Mouse (Mus musculus) heart, embryonic 15.5 days (tissue): ENCODE measurements around the gene Hist2h2aa2. TPM values are rescaled to one million over a fixed set of nuclear protein-coding genes. Genes with fewer than 3 reads are reported as not detected.
"Not testable (repeated sequence)": the region's sequence is repeated elsewhere in the genome, so short reads cannot be mapped to it uniquely, and the experiment has no call there.

Source experiments
- ATAC-seq: fragments of 200-750 bp; cut with Nextera tagmentation; replicated peaks from 2 replicates; pipeline ENCODE4 v1.8.0; 2017; ENCODE audit warnings: low read depth, moderate TSS enrichment; ENCODE audit not compliant: insufficient number of reproducible peaks, insufficient read depth, low FRiP score
- H3K27ac ChIP-seq: fragments of 300-500 bp; sonication (generic); 2 replicates; pipeline ENCODE4 v1.5.1; 2015; ENCODE audit warnings: mild to moderate bottlenecking, inconsistent platforms
- H3K27me3 ChIP-seq: fragments of 300-500 bp; sonication (generic); 2 replicates; pipeline ENCODE4 v1.6.1; 2015; ENCODE audit warnings: inconsistent platforms
- H3K36me3 ChIP-seq: fragments of 300-500 bp; sonication (generic); 2 replicates; pipeline ENCODE4 v1.6.1; 2015; ENCODE audit warnings: mild to moderate bottlenecking, inconsistent platforms
- H3K4me1 ChIP-seq: fragments of 300-500 bp; sonication (generic); replicated peaks from 2 replicates; pipeline ENCODE4 v1.6.1; 2015; ENCODE audit warnings: inconsistent platforms
- H3K4me2 ChIP-seq: fragments of 300-500 bp; sonication (generic); 2 replicates; pipeline ENCODE4 v1.6.1; 2015; ENCODE audit warnings: inconsistent platforms, mild to moderate bottlenecking, moderate library complexity
- H3K4me3 ChIP-seq: fragments of 300-500 bp; sonication (generic); 2 replicates; pipeline ENCODE4 v1.5.1; 2015; ENCODE audit warnings: mild to moderate bottlenecking, inconsistent platforms
- H3K9ac ChIP-seq: fragments of 300-500 bp; sonication (generic); 2 replicates; pipeline ENCODE4 v1.6.1; 2015; ENCODE audit warnings: mild to moderate bottlenecking, inconsistent platforms
- H3K9me3 ChIP-seq: fragments of 300-500 bp; sonication (generic); replicated peaks from 2 replicates; pipeline ENCODE4 v1.6.1; 2016; ENCODE audit warnings: inconsistent platforms
- WGBS: fragments of 180-500 bp; shearing (Covaris S2); methylation state at CpG from one replicate; pipeline ENCODE4 v1.1.7; 2015; ENCODE audit warnings: mixed read lengths; 5-methylcytosine and 5-hydroxymethylcytosine counted together
- polyA plus RNA-seq: library from polyadenylated mRNA; unstranded; fragments of >200 nt; fragmentation: Nextera tagmentation; extraction: Ambion mirVana; gene quantifications from 2 replicates; pipeline ENCODE4 v1.2.1, GENCODE M21; 2015

The Hist2h2aa2 gene
- polyA plus RNA-seq, 1 experiment from 2014 or later: 45.9 TPM

DNA sequence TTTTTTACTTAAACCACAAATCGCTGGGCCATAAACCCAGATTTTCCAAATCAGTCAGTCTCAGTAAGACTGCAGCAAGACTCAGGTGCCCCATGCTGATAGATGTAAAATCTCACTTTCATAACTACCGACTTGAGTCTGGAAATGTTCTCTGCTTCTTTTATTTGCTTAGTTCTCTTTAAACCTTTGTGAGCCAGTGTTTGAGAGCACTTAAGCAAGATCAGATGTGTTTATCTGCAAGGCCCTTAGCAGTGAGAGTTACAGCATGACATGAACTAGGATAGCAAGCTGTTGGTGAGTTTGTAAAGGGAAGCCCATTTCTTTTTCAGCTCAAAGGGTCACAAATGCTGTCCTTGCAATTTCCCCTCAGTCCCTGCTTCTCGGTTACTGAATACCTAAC, 17.1 kb upstream of the Hist2h2aa2 start:
- WGBS: 68% methylated on average over 3 of the region's 3 CpGs
- H3K4me2 ChIP-seq: no peak overlapping the region
- H3K4me1 ChIP-seq: peaks cover 11% of the 10 kb centered on the region
- no peak overlapping the region for H3K4me3 ChIP-seq
- H3K27ac ChIP-seq: no peak overlapping the region
- no peaks in the 10 kb centered on the region for H3K36me3 ChIP-seq
- ATAC-seq: no peak
- no peaks in the 10 kb centered on the region for H3K9me3 ChIP-seq
- H3K9ac ChIP-seq: no peak overlapping the region
- no peaks in the 10 kb centered on the region for H3K27me3 ChIP-seq

DNA sequence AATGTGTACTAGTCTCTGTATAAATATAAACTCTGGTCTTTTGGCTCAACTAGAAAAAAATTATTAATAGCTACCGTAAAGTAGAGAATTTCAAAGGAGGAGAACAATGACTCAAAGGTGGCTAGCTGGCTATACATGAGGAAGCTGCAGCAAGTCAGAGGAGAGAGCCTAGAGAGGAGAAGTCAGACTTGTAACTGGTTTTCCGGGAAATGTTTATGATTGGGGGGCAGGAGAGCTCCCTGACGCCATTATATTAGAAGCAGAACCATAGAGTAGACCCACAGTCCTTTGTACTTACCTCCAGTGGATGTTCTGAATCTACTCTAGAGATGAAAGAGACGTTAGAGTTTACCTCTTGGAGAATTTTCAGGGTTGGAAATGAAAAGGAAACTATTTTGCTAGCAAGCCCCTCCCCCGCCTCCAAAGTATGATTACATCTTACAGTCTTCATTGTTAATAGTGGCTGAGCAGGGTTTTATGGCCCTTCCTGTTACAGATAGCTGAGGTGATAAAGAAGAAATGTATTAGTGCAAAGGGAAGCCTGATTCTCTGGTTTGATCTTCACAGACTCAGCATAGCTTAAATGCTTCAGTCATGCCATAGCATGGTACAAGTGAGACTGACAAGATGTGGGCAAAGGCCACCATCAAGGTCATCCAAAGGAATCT, 16.0 kb upstream of the Hist2h2aa2 start:
- no peaks in the 10 kb centered on the region for H3K36me3 ChIP-seq
- no peak overlapping the region for H3K4me3 ChIP-seq
- ATAC-seq: no peak
- 71% methylated on average over 5 of the region's 5 CpGs for WGBS
- H3K27me3 ChIP-seq: no peaks in the 10 kb centered on the region
- no peak overlapping the region for H3K4me2 ChIP-seq
- no peaks in the 10 kb centered on the region for H3K9me3 ChIP-seq
- 0 out of 2 replicates have a peak, but pooled peaks cover 5% of the 10 kb centered on the region for H3K4me1 ChIP-seq
- no peak overlapping the region for H3K27ac ChIP-seq
- H3K9ac ChIP-seq: no peak overlapping the region

- WGBS: 27% methylated on average over 10 of the region's 10 CpGs
- H3K4me2 ChIP-seq: no peak overlapping the region
Observed at GRCm38 (mm10) chr3:96254683-96255355, 14.7 kb upstream of the Hist2h2aa2 start.

GRCm38 (mm10) chr3:96251787-96252186, 11.7 kb upstream of the Hist2h2aa2 start:
- peaks cover 25% of the 10 kb centered on the region for H3K4me1 ChIP-seq
- no peaks in the 10 kb centered on the region for H3K36me3 ChIP-seq
- 86% methylated on average over 3 of the region's 3 CpGs for WGBS
- ATAC-seq: no peak
- H3K27me3 ChIP-seq: no peaks in the 10 kb centered on the region
- H3K4me3 ChIP-seq: no peak overlapping the region
- no peak overlapping the region for H3K4me2 ChIP-seq
- H3K27ac ChIP-seq: no peak overlapping the region
- H3K9me3 ChIP-seq: no peaks in the 10 kb centered on the region
- no peak overlapping the region for H3K9ac ChIP-seq

More at GRCm38 (mm10) chr3:96254683-96255355, 14.7 kb upstream of the Hist2h2aa2 start:
- H3K4me3 ChIP-seq: no peak overlapping the region
- H3K27me3 ChIP-seq: no peaks in the 10 kb centered on the region
- H3K9ac ChIP-seq: no peak overlapping the region
- H3K9me3 ChIP-seq: no peaks in the 10 kb centered on the region
- ATAC-seq: no peak
- 0 out of 2 replicates have a peak, but pooled peaks cover 8% of the 10 kb centered on the region for H3K4me1 ChIP-seq
- no peak overlapping the region for H3K27ac ChIP-seq
- no peaks in the 10 kb centered on the region for H3K36me3 ChIP-seq

- Histone ChIP-seq H3K9me3 (no peaks in the 10 kb centered on the region), H3K4me3 (no peak overlapping the region), H3K4me1 (peaks cover 22% of the 10 kb centered on the region), H3K9ac (no peak overlapping the region), H3K27me3 (no peaks in the 10 kb centered on the region), H3K4me2 (no peak overlapping the region), H3K36me3 (no peaks in the 10 kb centered on the region), H3K27ac (no peak overlapping the region)
- no peak for ATAC-seq
- 71% methylated on average over 3 of the region's 3 CpGs for WGBS
Observed at GRCm38 (mm10) chr3:96250890-96251289, 10.8 kb upstream of the Hist2h2aa2 start.

- peaks cover 26% of the 10 kb centered on the region for H3K4me1 ChIP-seq
- H3K27me3 ChIP-seq: no peaks in the 10 kb centered on the region
- WGBS: 51% methylated on average over 4 of the region's 4 CpGs
- H3K9ac ChIP-seq: peak overlapping the region; percentile 18; the same call in 1 of the 2 replicates
- H3K4me3 ChIP-seq: 0 out of 2 replicates have a peak overlapping the region, but pooled peaks have one; percentile 47
- H3K4me2 ChIP-seq: peak overlapping the region; percentile 60
- no peaks in the 10 kb centered on the region for H3K36me3 ChIP-seq
- ATAC-seq: no peak
- H3K27ac ChIP-seq: peak overlapping the region; percentile 4; the same call in 1 of the 2 replicates
- no peaks in the 10 kb centered on the region for H3K9me3 ChIP-seq
Observed at GRCm38 (mm10) chr3:96249034-96249345, 8.9 kb upstream of the Hist2h2aa2 start.

DNA sequence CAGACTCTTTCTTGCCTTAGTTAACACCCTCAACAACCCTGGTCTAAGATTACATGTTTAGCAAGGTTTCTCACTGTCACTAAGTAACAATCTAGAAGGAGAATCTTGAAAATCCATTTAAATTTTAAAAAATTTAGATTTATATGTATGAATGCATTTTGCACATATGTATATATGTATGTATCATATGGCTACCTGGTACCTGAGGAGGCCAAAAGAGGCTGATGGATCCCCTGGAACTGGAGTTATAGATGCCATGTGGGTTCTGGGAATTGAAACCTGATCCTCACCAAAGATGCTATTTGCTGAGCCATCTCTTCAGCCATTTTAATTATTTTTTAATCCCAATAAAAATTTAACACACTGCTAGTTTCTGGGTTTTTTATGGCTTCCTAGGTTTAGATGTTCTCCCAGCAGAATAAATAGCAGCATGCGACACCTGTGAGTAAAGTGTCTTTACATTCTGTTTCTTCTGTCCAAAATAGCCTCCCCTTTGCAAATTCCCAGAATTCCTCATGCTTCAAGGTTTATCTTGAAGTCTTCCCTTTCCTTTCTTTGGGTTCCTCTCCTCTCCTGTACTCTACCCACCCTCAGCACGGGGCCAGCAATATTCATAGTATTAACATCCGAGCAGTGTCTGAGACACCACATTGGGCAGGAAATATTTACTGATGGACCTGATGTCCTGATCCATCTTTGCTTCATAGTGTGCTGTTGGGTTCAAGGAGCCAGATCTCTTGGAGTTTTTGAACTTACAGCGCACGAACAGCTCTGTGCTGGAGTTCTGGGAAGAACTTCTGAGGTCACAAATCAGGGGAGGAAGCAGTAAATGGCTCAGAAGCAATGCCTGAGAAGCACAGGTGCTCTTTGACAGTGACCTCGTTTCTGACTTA, 8.3 kb upstream of the Hist2h2aa2 start:
- Histone ChIP-seq H3K4me3 (peak overlapping the region; percentile 47), H3K36me3 (no peaks in the 10 kb centered on the region), H3K27me3 (no peaks in the 10 kb centered on the region), H3K9me3 (no peaks in the 10 kb centered on the region), H3K4me2 (peak overlapping the region; percentile 60), H3K9ac (peak overlapping the region; percentile 18; the same call in 1 of the 2 replicates), H3K4me1 (peaks cover 32% of the 10 kb centered on the region), H3K27ac (peak overlapping the region; percentile 4)
- no peak for ATAC-seq
- 44% methylated on average over 6 of the region's 6 CpGs for WGBS

- Histone ChIP-seq H3K4me2 (peak overlapping the region; percentile 60), H3K9me3 (no peaks in the 10 kb centered on the region), H3K36me3 (no peaks in the 10 kb centered on the region), H3K4me3 (peak overlapping the region; percentile 47), H3K4me1 (peaks cover 35% of the 10 kb centered on the region), H3K27ac (peak overlapping the region; percentile 27; the same call in 1 of the 2 replicates), H3K27me3 (no peaks in the 10 kb centered on the region), H3K9ac (peak overlapping the region; percentile 50)
- no peak for ATAC-seq
- WGBS: 9% methylated on average over 11 of the region's 11 CpGs
Observed at GRCm38 (mm10) chr3:96247356-96248140, 7.5 kb upstream of the Hist2h2aa2 start.

DNA sequence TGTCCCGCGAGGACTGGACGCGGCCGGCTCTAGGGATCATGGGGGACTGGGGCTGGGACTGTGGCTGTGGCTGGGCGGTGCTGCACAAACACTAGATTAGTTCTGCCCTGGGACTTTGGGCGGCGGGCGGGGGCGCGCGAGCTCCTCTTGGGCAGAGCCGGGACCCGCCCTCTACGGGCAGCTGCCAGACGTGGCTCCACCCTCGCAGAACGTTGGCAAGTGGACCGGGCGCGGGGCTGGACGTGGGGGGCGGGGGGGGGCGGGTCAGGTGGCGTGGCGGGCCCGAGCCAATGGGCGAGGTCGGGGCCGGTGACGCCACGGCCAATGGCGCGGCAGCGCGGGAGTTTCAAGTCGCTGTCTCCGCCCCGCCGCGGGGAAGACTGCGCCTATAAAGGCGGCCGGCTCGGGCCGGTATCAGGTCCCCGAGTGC, 6.4 kb upstream of the Hist2h2aa2 start, which contains the start of gene Hist2h3c1:
TSS of gene Hist2h3c1 (plus strand) at position 259 of the 430 bp plus-strand sequence.
- Histone ChIP-seq H3K4me3 (peak within 1 kb of the TSS; percentile 47), H3K27ac (peak within 1 kb of the TSS; percentile 77)

GRCm38 (mm10) chr3:96246018-96246417, 5.9 kb upstream of the Hist2h2aa2 start:
- not testable (repeated sequence) for H3K36me3 ChIP-seq, H3K9ac ChIP-seq, H3K9me3 ChIP-seq, H3K27me3 ChIP-seq
- peaks cover 35% of the 10 kb centered on the region for H3K4me1 ChIP-seq
- peak overlapping the region; percentile 41 for H3K4me3 ChIP-seq
- peak overlapping the region; percentile 77 for H3K27ac ChIP-seq
- H3K4me2 ChIP-seq: peak overlapping the region; percentile 43; the same call in 1 of the 2 replicates
- peak; percentile 1 for ATAC-seq
- 0% methylated on average over 10 of the region's 21 CpGs for WGBS

More for the DNA sequence above, 6.4 kb upstream of the Hist2h2aa2 start, which contains the start of gene Hist2h3c1:
- Histone ChIP-seq H3K4me1 (peaks cover 35% of the 10 kb centered on the region), H3K9ac (peak within 1 kb of the TSS; percentile 50), H3K4me2 (peak within 1 kb of the TSS; percentile 60)
- H3K9me3 ChIP-seq, H3K27me3 ChIP-seq, H3K36me3 ChIP-seq: not testable (repeated sequence)
- peak; percentile 91 for ATAC-seq
- 0% methylated on average over 9 of the region's 47 CpGs for WGBS
